Mouse (Mus musculus) common myeloid progenitor, adult 5-6 weeks (primary cell): ENCODE data around the gene Ubox5. TPM values are rescaled to one million over a fixed set of nuclear protein-coding genes. Genes with fewer than 3 reads are reported as not detected.

ENCODE experiments used
- total RNA-seq: library from RNA; stranded (forward); fragments of 200-1000, 187-1606 nt; gene quantifications from 2 replicates; pipeline ENCODE4 v1.2.3, GENCODE M21; 2017

Ubox5 gene
- total RNA-seq, 1 experiment from 2014 or later: 7.3 TPM

Other genes starting within 250 kb of the Ubox5 start
- gene Cpxm1, start 232.5 kb downstream of the Ubox5 start, total RNA-seq: 0.82 and 4.8 TPM in 2 replicates
- gene Gm28372, start 224.8 kb downstream of the Ubox5 start, total RNA-seq: not detected in 2 replicates
- not detected in 2 replicates for gene 1700020A23Rik, start 224.8 kb downstream of the Ubox5 start, total RNA-seq
- gene Tmem239, start 223.6 kb downstream of the Ubox5 start, total RNA-seq: not detected in 2 replicates
- gene Vps16, start 205.7 kb downstream of the Ubox5 start, total RNA-seq: 111 and 115 TPM in 2 replicates
- gene Pced1a, start 205.3 kb downstream of the Ubox5 start, total RNA-seq: 9.0 and 14.7 TPM in 2 replicates
- 88.0 and 117 TPM in 2 replicates for gene Ptpra, start 179.8 kb downstream of the Ubox5 start, total RNA-seq
- gene Mrps26, start 66.3 kb downstream of the Ubox5 start, total RNA-seq: 52.1 and 53.8 TPM in 2 replicates
- gene Oxt, start 53.9 kb downstream of the Ubox5 start, total RNA-seq: not detected in 2 replicates
- gene Avp, start 47.5 kb downstream of the Ubox5 start, total RNA-seq: not detected in 2 replicates
- gene Fastkd5, start within 50 bp of the Ubox5 start, total RNA-seq: 19.1 and 22.8 TPM in 2 replicates
- gene Lzts3, start 12.8 kb upstream of the Ubox5 start, total RNA-seq: 0.44 and 0.73 TPM in 2 replicates
- gene Ddrgk1, start 34.6 kb upstream of the Ubox5 start, total RNA-seq: 87.6 and 107 TPM in 2 replicates
- 69.0 and 86.0 TPM in 2 replicates for gene Itpa, start 37.6 kb upstream of the Ubox5 start, total RNA-seq
- not detected in 2 replicates for gene Slc4a11, start 67.5 kb upstream of the Ubox5 start, total RNA-seq